Mouse (Mus musculus) ES-E14 (cell line): ENCODE measurements around the gene Sel1l. TPM values are rescaled to one million over a fixed set of nuclear protein-coding genes. Genes with fewer than 3 reads are reported as not detected.

Experiments used
- DNase-seq: peaks from one replicate; pipeline ENCODE4 v3.0.0-alpha.2; 2013; ENCODE audit warnings: low read depth, low spot score
- H3K27ac ChIP-seq: 2 replicates; pipeline ENCODE4 v1.5.1; 2012; ENCODE audit warnings: low read depth, mild to moderate bottlenecking, low read length, moderate library complexity, mixed read lengths; ENCODE audit not compliant: poor library complexity, insufficient read depth, severe bottlenecking
- H3K36me3 ChIP-seq: 2 replicates; pipeline ENCODE4 v1.6.1; 2012; ENCODE audit warnings: mild to moderate bottlenecking, low read length, moderate library complexity, mixed read lengths; ENCODE audit not compliant: control insufficient read depth, poor library complexity, insufficient read depth, severe bottlenecking
- H3K4me1 ChIP-seq, 2 experiments: fragments of 150-350 bp in 1 of 2; sonication (generic) in 1 of 2; 2 replicates each; pipeline ENCODE4 v1.6.1; 2012; ENCODE audit warnings: low read length in 2 of 2, mild to moderate bottlenecking in 1 of 2, mixed read lengths in 1 of 2; ENCODE audit not compliant: control insufficient read depth in 2 of 2, insufficient read depth in 2 of 2, poor library complexity in 1 of 2
- H3K4me3 ChIP-seq, 2 experiments: fragments of 150-350 bp in 1 of 2; sonication (generic) in 1 of 2; 2 replicates each; pipeline ENCODE4 v1.5.1; 2012; ENCODE audit warnings: low read length in 2 of 2, low read depth in 1 of 2, mild to moderate bottlenecking in 1 of 2, mixed read lengths in 1 of 2; ENCODE audit not compliant: insufficient read depth in 1 of 2, poor library complexity in 1 of 2, severe bottlenecking in 1 of 2
- H3K9ac ChIP-seq: 2 replicates; pipeline ENCODE4 v1.6.1; 2012; ENCODE audit warnings: low read depth, mild to moderate bottlenecking, low read length, mixed read lengths; ENCODE audit not compliant: poor library complexity, insufficient read depth, severe bottlenecking
- H3K9me3 ChIP-seq: fragments of 150-350 bp; sonication (generic); 2 replicates; pipeline ENCODE4 v1.6.1; 2012; ENCODE audit warnings: low read depth, mild to moderate bottlenecking, low read length; ENCODE audit not compliant: control insufficient read depth, insufficient read depth
- CHD2 ChIP-seq: IDR thresholded peaks from 2 replicates; pipeline ENCODE4 v1.6.1; 2014; ENCODE audit warnings: mild to moderate bottlenecking, low read depth, low read length, inconsistent platforms
- HCFC1 ChIP-seq: IDR thresholded peaks from 2 replicates; pipeline ENCODE4 v1.6.1; 2012; ENCODE audit warnings: low read length, inconsistent platforms, borderline replicate concordance; ENCODE audit not compliant: insufficient read depth
- MAFK ChIP-seq: IDR thresholded peaks from 2 replicates; pipeline ENCODE4 v1.6.1; 2014; ENCODE audit warnings: mild to moderate bottlenecking, low read depth, low read length, inconsistent platforms; ENCODE audit not compliant: insufficient read depth
- ZC3H11A ChIP-seq: IDR thresholded peaks from 2 replicates; pipeline ENCODE4 v1.6.1; 2012; ENCODE audit warnings: low read depth, mild to moderate bottlenecking, inconsistent platforms, low read length, borderline replicate concordance
- ZNF384 ChIP-seq: IDR thresholded peaks from 2 replicates; pipeline ENCODE4 v1.6.1; 2012; ENCODE audit warnings: low read depth, low read length, inconsistent platforms
- in situ Hi-C, 2 experiments: fragments of 600-800 bp; cut with MboI; formaldehyde crosslinking; loops; one replicate each; pipeline ENCODE4 v1.15.1; 2025; ENCODE audit warnings: low sequenced_read_pairs in 2 of 2, inconsistent platforms in 1 of 2; ENCODE audit not compliant: unreplicated experiment in 2 of 2
- total RNA-seq: library from RNA; depleted of rRNA; stranded (reverse); fragments of 300-350 nt; gene quantifications from 2 replicates; pipeline ENCODE4 v1.2.3, GENCODE M21; 2012

Gene Sel1l
- total RNA-seq, 1 experiment: 64.6 TPM

DNA sequence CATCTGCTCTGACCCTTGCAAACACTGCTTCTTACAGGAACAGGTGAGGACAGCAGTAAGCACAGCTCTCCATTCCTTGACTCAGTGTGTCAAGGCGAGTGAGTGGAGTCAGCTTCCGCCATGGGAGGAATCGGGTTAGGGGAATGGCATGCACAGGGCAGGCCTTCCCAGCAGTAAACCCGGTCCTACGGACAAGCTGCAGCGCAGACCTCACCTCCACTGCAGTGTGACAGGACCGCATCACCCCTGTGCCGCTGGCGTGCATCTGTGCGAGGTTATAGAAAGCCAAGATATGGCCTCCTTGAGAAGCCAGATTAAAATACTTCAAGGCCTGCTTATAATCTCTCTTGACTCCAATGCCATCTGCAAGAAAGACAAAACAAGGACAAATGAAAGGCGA is 33.4 kb downstream of the Sel1l start:
- no peak overlapping the region for H3K4me3 ChIP-seq
- no peaks in the 10 kb centered on the region for H3K9me3 ChIP-seq
- no peak for TF ChIP-seq ZC3H11A
- no peak for TF ChIP-seq MAFK
- TF ChIP-seq ZNF384: no peak
- no peak for TF ChIP-seq CHD2
- TF ChIP-seq HCFC1: no peak
- H3K9ac ChIP-seq: no peak overlapping the region
- peaks cover 15% of the 10 kb centered on the region; the same call in 1 of the 2 replicates for H3K36me3 ChIP-seq
- no peak overlapping the region for H3K27ac ChIP-seq
- no peaks in the 10 kb centered on the region; a peak in 1 of 4 replicates for H3K4me1 ChIP-seq
- in situ Hi-C loops: no loop called here
- no peak for DNase-seq

DNA sequence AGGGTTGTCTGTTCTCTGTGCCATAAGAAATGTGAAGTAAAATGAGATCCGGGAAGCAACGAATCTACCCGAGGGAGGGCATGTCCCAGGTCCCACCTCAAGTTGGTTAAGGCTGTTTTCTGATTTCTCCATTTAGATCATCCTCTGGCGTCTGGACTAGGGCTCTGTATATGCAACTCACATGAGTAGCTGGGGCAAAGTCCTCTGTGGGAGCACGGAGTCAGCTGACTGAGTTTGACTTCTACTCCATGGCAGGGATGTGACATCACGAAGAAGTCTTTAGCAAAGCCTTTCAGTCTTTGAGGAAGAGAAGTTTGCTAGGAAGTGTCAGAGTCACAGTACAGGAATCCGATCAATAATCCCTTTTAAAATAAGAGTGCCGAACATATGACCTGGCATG is 40.0 kb downstream of the Sel1l start:
- in situ Hi-C loops: no loop called here
- Histone ChIP-seq H3K27ac (no peak overlapping the region), H3K4me1 (no peaks in the 10 kb centered on the region), H3K4me3 (no peak overlapping the region), H3K9ac (no peak overlapping the region), H3K36me3 (peaks cover 7% of the 10 kb centered on the region; the same call in 1 of the 2 replicates), H3K9me3 (no peaks in the 10 kb centered on the region)
- DNase-seq: no peak
- no peak for TF ChIP-seq ZNF384
- TF ChIP-seq ZC3H11A: no peak
- no peak for TF ChIP-seq HCFC1
- TF ChIP-seq CHD2: no peak

DNA sequence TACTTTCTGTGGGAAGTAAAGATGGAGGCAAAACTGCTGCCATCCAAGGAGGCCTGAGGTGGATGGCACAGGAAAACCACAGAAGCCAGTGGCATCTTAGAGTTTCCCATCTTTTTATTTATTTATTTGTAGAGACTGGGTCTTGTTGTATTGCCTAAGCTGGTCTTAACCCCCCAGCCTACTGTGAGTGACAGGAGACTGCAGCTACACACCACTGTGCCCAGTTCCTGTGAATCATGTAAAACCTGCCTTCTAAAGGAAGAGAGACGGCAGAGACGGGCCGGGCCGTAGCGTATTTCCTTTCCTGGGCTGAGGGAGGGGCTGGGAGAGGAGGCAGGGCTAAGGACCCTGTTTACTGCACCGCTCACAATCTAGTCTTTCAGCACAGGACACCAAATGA is 41.2 kb downstream of the Sel1l start:
- TF ChIP-seq ZNF384: no peak
- TF ChIP-seq ZC3H11A: no peak
- no peak for TF ChIP-seq MAFK
- no peak for TF ChIP-seq CHD2
- TF ChIP-seq HCFC1: no peak
- Histone ChIP-seq H3K27ac (no peak overlapping the region), H3K4me3 (no peak overlapping the region), H3K4me1 (no peaks in the 10 kb centered on the region), H3K9me3 (no peaks in the 10 kb centered on the region), H3K36me3 (peaks cover 4% of the 10 kb centered on the region; the same call in 1 of the 2 replicates), H3K9ac (no peak overlapping the region)
- in situ Hi-C loops: no loop called here
- DNase-seq: no peak

DNA sequence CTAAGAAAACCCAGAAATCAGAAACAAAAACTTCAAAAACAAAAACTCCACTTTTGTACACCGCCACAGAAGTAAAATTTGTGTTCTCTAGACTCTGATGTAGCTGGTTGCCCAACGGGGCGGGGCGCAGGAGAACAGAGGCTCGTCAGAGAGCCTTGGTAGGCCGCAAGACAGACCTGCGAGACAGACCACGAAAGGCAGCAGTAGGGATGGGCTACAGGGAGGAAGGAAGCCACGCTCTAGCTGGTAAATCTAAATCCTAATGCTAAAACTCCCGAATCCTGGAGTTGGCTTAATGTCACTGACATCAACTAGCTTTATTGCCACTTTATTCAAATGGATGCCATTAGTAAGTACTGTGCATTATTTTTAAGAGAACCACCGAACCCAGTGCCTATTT is 41.9 kb downstream of the Sel1l start:
- H3K36me3 ChIP-seq: peaks cover 4% of the 10 kb centered on the region; the same call in 1 of the 2 replicates

DNA sequence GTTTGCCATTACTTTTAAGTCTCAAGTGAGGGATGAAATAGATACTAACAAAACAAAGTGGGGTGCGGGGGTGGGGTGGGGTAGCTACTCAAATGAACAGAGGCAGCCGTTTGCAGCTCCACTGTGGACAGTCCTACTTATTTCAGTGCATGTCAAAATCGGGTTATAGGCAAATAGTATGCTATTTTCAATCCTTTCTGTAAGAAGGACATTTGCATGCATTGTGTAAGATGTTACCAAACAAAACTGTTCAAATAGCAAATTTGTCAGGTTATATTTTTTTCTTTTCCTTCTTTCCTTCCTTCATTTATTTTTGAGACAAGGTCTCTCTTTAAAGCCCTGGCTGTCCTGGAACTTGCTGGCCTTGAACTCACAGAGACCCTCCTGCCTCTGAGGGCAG is 44.7 kb downstream of the Sel1l start:
- in situ Hi-C loops: no loop called here
- H3K36me3 ChIP-seq: no peaks in the 10 kb centered on the region
- no peak overlapping the region for H3K9ac ChIP-seq

More for the DNA sequence above, 41.9 kb downstream of the Sel1l start:
- Histone ChIP-seq H3K27ac (no peak overlapping the region), H3K4me3 (no peak overlapping the region), H3K9me3 (no peaks in the 10 kb centered on the region), H3K4me1 (no peaks in the 10 kb centered on the region), H3K9ac (no peak overlapping the region)
- DNase-seq: no peak
- in situ Hi-C loops: no loop called here
- no peak for TF ChIP-seq CHD2
- TF ChIP-seq ZNF384: no peak
- TF ChIP-seq MAFK: no peak
- TF ChIP-seq ZC3H11A: no peak
- no peak for TF ChIP-seq HCFC1

More for the DNA sequence above, 44.7 kb downstream of the Sel1l start:
- no peak for DNase-seq
- no peaks in the 10 kb centered on the region for H3K4me1 ChIP-seq
- no peak for TF ChIP-seq HCFC1
- TF ChIP-seq ZC3H11A: no peak
- no peak for TF ChIP-seq MAFK
- TF ChIP-seq CHD2: no peak
- TF ChIP-seq ZNF384: no peak
- H3K9me3 ChIP-seq: no peaks in the 10 kb centered on the region
- no peak overlapping the region for H3K4me3 ChIP-seq
- no peak overlapping the region for H3K27ac ChIP-seq
